Mouse (Mus musculus) adrenal gland, adult 8-10 months (tissue): Measurements from ENCODE around the gene Gpr183. TPM values are rescaled to one million over a fixed set of nuclear protein-coding genes. Genes with fewer than 3 reads are reported as not detected.

Experiments used
- DNase-seq: peaks from one replicate; pipeline ENCODE4 v3.0.0; 2022
- total RNA-seq, 4 experiments: library from RNA; stranded (reverse); gene quantifications; 2 replicates each; pipeline ENCODE4 v1.2.4; 2022

The Gpr183 gene
- total RNA-seq, 4 experiments from 2014 or later, result 0.80 to 2.2 (median 1.4) TPM

GRCm38 (mm10) chr14:121987691-121988090 lies 22.7 kb upstream of the Gpr183 start:
- no peak for DNase-seq

DNA sequence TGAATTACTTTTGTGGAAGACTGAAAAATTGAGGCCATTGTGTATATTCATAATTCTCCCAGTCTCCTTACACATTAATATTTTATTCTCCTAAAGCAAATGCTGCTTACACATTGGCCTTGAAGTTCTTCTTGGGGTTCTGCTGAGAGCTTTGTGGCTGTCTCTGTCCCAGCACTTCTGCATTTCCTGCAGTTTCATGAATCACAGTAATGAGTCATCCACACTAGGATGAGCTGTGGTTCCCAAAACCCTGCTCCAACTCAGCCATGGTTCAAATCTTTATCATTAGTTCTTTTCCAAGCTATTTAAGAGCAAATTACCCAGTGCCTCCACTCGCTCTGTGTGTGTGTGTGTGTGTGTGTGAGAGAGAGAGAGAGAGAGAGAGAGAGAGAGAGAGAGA lies 22.3 kb upstream of the Gpr183 start:
- DNase-seq, result no peak

DNA sequence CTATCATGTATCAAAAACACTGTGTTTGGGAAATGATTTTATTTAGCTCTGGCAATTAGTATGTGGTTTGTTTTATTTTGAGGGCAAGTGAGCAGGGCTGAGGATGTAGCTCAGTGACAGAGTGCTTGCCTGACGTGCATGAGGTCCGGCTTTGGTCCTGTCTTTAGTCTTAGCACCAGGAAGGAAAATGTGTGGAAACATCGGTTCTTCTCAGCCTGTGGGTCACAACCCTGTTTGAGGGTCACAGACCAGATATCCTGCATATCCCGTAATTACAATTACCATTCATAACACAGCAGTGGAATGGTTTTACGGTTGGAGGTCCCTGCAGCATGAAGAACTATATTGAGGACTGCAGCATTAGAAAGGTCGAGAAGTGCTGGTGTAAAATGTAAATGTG lies 21.0 kb upstream of the Gpr183 start:
- no peak for DNase-seq

- DNase-seq, result no peak
These were observed 20.5 kb upstream of the Gpr183 start for GRCm38 (mm10) chr14:121985477-121985876.

- DNase-seq, result no peak
These were observed 18.3 kb upstream of the Gpr183 start for GRCm38 (mm10) chr14:121983009-121983933.

- DNase-seq, result no peak
These were observed 16.5 kb upstream of the Gpr183 start for GRCm38 (mm10) chr14:121981531-121981930.

DNA sequence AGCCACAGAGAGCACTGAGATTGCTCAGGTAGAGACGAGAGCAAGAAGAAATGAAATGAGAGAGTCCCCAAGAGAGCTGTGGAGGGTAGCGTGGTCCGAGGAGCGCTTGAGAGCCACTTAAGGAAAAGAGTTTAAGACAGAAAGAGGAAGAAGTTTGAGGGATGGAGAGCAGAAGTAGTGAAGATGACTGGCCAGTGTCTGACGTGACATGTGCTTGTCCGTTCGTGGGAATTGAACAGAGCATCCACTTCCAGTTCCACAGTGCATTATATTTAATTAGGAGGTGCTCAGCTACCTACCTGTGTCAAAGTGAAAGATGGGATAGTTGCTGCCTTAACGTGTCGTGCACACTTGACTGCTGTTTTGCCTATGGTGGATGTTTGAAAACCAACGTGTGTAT lies 8.1 kb upstream of the Gpr183 start:
- no peak for DNase-seq

GRCm38 (mm10) chr14:121970402-121970801 lies 5.4 kb upstream of the Gpr183 start:
- no peak for DNase-seq

DNA sequence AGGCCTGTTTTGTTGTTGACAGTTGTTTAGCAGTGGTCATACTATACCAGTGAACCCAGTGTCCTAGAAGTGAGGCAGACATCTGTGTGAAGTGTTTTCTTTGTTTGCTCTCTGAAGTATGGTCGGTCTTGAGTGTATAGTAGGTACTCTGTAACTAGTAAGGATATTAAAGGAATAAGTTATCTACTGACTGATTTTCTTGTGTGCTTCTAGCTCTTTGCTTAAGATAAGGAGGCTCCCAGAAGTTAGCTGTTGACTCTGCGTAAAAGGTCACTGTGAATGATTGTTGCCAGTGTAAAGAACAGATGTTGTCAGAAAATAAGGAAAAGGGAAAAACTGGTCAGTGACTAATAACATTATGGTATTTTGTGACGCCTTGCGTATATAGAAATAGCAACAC lies 2.1 kb upstream of the Gpr183 start:
- DNase-seq, result no peak

DNA sequence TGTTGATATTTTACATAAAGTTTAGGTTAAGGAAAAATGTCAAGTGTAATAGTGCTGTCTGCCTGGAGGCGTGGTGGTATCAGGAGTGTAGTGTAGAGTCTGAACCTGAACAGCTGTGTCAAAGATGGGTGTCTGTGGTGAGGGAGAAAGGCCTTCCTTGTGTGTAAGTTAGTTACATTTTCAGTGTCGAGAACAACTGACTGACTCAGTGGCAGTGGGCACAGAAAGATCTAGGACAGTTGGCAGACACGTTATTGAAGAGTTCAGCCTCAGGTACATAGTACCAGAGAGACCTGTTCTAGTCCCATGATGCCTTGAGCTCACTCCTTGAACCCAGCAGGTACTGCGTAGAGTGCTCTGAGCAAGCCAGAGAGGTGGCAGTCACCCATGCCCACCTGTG lies 466 bp upstream of the Gpr183 start:
- DNase-seq, result no peak

DNA sequence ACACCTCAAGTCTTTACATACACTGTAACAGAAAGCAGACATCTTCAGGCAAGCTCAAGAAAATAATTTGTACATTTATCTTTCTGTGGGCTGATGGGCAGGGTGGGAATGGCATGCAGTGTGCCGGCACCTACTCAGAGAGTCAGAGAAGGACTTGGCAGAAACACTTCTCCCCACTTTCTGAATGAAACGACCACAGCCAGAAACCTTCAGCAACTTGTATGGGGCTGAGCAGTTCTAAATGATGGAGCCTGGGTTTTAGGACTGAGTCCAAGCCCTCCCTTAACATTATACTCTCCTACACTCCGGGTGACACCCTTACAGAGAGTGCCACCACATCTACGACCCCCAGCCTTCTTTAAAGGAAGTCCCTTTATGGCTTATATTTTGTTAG lies 1.1 kb downstream of the Gpr183 start:
- DNase-seq, result no peak

DNA sequence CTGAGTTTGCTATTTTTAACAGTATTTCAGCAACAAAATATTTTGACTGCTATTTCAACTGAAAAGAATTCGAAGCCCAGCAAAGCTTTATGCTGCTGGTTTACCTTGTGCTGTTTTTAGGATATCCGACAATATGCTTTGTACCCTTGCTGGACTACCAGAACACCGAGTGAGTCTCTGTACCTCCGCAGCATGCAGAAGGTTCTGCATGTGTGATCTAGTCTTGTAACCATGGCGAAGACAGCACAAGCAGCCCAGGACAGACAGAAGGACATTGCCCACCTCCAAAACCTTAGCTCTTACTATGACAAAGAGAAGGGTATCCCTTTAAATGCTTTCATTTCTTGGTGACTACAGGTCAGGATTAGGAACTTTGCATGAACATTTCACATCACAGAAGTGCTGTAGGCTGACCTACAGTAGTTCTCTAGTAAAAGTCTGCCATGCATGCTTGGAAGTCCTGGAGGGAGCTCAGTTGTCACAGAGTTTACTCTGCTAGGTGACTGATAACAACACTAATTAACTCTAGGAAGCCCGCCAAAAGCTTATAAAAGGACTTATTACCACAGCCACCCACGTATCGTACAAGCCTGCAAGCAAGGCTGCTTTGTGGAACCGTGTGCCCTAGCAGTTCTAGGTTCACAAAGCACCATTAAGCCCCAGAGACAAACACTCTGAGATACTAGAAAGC lies 1.6 kb downstream of the Gpr183 start:
- no peak for DNase-seq

DNA sequence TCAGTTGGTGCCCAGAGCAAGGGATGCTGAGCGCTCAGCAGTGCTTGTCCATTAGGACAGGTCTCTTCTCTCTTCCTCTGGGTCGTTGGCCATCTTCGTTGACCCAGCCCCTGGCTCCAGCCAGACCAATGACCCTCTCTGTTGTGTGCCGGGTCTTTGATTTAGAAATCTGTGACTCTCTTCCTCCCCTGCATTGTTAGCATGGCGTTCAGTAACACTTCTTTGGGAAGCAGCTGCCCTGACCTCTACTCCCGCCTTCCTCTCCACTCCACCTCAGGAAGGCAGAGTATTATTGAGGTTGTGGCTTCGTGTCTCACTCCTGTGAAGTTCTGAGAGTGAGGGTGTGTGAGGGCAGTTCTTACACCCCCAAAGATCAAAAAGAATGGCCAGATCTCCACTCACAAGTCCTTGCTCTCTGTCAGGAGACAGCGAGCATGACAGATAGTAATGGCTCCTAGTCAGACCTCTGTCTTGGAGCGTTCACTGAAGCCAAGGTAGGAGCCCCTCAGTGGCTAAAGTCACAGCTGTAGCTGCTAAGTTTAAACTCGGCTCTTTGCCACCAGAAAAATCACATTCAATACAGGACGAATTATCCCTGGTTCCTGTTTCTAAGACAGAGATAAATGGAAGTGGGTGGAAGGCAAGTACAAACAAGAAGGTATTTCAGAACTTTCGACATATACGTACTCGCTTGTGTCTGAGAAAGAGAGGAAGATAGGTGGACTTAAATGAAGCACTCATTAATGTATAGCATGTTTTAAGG lies 2.7 kb downstream of the Gpr183 start:
- no peak for DNase-seq

- DNase-seq, result no peak
These were observed 3.4 kb downstream of the Gpr183 start for GRCm38 (mm10) chr14:121961496-121962127.

GRCm38 (mm10) chr14:121960997-121961396 lies 4.0 kb downstream of the Gpr183 start:
- no peak for DNase-seq

DNA sequence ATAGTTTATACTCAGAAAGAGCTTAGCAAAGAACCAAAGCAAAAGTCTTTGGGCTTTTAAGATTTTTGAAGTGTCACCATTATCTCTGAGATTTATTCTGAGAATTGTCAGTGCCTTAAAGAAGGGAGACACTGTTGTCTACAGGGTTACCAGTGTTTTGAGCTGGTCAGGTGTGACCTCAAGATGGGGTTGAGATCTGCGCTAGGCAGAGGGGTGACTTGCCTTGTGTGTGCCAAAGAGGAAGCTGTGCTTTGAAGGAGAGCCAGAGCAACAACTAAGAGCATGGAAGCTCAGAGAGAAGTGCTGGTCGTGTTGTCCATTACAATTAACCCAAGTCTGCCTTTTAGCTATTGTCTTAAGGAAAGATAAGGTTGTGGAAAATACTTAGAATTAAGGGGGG lies 4.5 kb downstream of the Gpr183 start:
- no peak for DNase-seq

DNA sequence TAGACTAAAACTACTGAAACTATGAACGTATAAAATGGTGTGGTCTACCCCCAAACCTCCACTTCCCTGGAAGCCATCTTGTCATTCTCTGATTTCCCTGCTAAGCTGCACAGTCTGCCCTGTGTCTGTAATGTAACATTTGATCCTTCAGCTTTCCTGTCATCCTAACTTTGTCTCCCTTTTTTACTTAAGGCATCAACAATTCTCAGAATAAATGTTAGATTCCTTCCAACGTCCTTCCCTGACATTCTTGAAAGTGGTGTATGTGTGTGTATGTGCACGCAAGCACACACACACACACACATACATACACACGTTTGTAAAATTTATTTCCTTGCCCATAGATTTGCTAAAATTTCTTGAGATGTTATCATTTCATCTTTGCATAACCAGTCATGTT lies 5.0 kb downstream of the Gpr183 start:
- DNase-seq, result no peak

- DNase-seq, result no peak
These were observed 5.4 kb downstream of the Gpr183 start for GRCm38 (mm10) chr14:121959538-121959980.

DNA sequence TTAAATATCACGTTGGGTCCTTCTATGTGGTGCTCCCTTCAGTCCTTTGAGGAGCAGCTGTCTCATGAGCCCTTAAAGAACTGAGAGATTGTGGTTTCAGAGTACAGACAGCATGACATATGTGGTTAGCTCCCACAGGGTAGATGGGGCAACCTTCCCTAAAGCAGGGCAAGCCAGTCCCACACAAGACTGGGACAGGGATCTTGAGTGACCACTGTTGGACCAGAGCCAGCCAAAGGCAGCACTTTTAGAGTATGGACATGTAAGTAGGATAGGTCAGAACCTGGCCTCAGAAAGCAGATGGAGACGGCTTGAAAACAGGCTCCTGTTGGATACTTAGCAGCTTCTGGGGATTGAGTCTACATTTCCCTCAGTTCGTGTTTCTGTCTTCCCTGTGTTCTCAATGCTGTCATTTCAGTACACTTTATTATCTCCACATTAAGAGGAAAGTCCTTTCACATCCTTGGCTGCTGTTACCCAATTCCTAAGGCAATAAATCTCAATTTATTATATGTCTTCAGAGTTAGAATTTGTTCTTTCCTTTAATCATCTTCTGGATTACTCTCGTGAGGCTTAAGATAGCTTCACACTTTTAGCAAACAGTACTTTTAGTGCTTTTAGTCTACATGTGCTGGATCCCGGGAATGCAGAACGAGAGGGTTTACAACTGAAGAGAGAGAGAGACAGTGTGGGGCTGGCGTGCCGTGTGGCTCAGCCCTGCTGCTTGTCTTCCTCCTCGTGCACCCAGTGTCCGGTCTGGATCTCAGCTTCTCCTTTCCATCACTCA lies 6.1 kb downstream of the Gpr183 start:
- DNase-seq, result no peak

GRCm38 (mm10) chr14:121958041-121958750 lies 6.8 kb downstream of the Gpr183 start:
- no peak for DNase-seq
